Mouse (Mus musculus) adrenal gland, adult 8-10 months (tissue): ENCODE measurements around the gene Senp6. TPM values are rescaled to one million over a fixed set of nuclear protein-coding genes. Genes with fewer than 3 reads are reported as not detected.
A peak's percentile ranks its signal among the peaks of the same experiment; 100 is the strongest.
"Not testable (repeated sequence)": the region's sequence is repeated elsewhere in the genome, so short reads cannot be mapped to it uniquely, and the experiment has no call there.

Experiments
- DNase-seq: peaks from one replicate; pipeline ENCODE4 v3.0.0; 2022
- total RNA-seq, 4 experiments: library from RNA; stranded (reverse); gene quantifications; 2 replicates each; pipeline ENCODE4 v1.2.4; 2022

Senp6 gene
- total RNA-seq, result 100 to 1,000 TPM in 3 of 4 experiments, 10 to 100 TPM in 1; 98.7 to 133 (median 117) TPM

DNA sequence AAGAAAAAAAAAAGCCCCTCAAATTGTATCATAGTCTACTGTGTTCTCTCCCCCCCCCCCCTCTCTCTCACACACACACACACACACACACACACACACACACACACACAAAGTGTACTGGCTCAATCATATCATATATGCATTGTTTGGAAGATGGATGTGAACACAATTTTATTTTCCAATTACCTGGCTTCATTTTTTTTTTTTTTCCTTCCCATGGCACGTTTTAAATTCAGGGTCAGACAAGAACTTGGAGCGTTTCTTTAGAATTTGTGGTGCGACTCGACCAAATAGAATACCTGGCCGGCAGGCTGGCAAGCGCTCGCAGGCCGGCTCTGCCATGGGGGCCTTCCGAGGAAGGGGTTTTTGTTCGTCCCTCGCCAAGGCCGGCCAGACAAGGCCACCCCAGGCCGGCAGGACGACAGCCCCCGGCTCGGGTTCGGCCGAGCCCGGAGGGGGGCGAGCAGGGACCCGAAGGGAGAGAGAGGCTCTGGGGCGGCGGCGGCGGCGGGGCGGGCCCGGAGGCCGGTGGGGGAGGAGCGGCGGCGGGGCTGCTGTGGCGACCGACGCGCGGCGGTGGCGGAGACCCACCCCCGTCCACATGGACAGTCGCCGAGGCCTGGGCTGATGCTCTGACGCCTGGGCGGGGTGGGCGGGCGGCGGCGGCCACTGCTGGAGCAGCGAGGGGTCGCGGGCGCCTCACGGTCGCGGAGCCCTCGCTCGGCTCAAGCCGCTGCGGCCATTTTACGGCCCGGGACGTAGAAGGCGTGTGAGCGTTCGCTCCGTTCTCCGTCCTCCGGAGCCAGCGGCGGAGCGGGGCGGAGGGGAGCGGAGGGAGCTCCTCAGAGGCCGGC is at the start of gene Senp6:
Senp6 (plus strand) TSS at position 537 of the 854 bp plus-strand sequence.
- peak; percentile 42 for DNase-seq

DNA sequence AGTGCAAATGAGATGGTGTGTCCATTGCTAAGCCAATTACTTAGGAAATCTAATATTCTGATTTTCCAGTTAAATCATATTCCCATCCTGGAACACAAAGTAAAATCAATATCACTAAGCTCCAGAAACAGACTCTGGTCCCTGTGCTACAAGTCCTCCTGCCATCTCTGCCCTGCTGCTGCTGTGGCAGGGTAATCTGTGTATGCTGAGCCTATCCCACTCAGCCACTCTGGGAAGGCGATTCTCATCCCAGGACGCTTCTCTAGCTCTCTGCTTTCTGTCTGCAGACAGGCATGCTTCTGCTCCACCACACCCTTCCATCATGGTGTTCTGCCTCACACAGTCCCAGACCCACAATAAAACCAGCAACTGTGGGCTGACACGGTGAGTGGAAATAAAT is 46.3 kb upstream of the Senp6 start:
- no peak for DNase-seq

- DNase-seq, result no peak
Measured at GRCm38 (mm10) chr9:80021648-80022047, 45.1 kb upstream of the Senp6 start.

GRCm38 (mm10) chr9:80022821-80023220 is 43.9 kb upstream of the Senp6 start:
- DNase-seq, result peak; percentile 46

- DNase-seq, result not testable (repeated sequence)
Measured at GRCm38 (mm10) chr9:80025347-80025746, 41.4 kb upstream of the Senp6 start.

GRCm38 (mm10) chr9:80026017-80026416 is 40.7 kb upstream of the Senp6 start:
- DNase-seq, result peak; percentile 39

- DNase-seq, result no peak
Measured at GRCm38 (mm10) chr9:80026581-80027021, 40.1 kb upstream of the Senp6 start.

DNA sequence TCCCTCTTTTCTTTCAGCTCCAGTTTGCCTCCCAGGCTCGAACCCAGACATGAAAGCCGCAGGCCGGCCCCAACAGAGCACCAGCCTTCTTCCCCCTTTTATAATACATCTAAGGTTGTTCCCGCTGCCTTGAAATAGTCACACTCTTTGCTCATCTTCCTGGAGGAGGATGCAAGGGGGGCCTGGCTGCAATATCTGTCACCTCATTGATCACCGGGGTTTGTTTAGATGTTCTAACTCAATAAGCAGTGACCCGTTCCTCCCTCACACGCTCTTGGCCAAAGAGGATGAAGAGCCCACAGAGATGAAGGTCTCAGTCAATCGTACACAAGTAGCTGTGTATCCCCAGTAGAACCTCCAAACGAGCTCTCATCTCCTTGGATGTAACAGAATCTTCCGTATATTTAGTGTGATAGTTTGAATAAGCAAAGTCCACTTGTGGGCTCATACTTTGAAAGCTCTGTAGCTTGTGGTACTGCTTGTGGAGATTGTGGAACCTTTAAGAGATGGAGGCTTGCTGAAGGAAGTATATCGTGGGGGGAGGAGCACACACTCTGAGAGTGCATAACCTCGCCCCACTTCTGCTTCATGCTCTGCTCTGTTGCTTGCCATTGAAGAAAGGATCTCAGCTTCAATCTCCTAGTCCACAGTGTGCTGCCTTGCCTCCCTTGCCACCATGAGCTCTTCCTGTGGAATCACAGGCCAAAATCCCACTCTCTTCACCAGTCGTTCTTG is 29.3 kb upstream of the Senp6 start:
- no peak for DNase-seq

DNA sequence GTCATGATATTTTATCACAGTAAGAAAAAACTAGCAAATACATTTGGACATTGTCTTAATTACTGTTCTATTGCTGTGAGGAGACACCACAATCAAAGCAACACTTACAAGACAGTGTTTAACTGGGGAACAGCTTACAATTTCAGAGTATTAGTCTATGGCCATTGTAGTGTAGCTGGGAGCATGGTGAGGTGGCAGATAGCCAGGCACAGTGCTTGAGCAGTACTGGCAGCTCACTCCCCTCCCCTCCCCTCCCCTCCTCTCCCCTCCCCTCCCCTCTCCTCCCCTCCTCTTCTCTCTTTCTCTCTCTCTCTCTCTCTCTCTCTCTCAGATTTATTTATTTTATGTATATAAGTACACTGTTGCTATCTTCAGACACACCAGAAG is 28.7 kb upstream of the Senp6 start:
- DNase-seq, result no peak

- DNase-seq, result no peak
Measured at GRCm38 (mm10) chr9:80039296-80039815, 27.3 kb upstream of the Senp6 start.

DNA sequence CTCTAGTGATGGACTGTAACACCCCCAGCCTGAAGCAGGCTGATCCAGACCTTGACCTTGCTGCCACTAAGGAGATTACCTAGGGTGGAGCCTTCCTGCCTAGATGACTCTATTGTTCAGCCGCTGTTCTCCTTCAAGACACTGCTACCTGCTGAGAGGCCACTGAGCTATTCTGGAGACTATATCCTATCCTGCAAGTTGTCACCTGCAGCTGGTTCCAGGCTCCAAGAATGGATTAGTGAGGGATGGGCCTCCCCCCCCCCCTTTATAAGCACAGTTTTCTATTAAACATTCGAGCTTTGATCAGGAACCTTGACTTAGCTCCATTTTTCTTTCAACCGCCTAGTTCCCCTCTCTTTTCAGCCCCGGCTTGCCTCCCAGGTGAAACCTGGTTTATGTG is 22.4 kb upstream of the Senp6 start:
- not testable (repeated sequence) for DNase-seq

DNA sequence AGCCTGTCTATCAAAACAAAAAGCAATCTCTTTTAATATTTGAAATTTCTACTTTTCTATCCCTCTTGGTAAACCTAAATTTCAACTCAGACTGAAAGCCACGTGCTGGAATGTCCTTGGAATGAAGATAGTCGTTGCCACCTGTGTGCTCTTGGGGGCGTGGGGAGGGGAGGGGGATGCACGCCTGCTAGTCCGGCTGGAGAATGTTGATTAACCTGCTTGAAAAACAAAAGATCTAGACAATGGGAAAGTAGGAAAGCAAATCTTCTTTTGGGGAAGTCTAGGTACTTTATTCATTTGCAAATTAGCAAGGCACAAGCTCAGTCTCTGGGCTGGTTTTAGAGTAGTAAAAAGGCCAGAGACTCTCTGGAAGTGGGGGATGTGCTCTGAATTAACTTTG is 17.4 kb upstream of the Senp6 start:
- DNase-seq, result not testable (repeated sequence)

DNA sequence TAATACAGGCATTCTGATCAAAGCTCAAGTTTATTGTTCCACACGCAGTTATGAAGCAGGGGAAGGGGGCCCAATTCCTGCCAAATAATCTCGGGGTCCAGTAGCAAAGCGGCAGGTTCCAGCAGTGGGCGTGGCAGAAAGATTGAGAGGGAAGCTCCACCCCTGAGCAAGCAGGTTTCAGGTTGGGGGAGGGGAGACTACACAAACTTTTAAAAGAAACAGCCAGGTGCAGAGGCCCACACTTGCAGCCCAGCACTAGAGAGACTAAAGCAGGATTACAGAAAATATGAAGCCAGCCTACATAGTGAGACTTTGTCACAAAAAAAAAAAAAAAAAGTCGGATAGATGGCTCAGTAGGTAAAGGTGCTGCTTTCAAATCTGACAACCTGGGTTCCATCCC is 13.8 kb upstream of the Senp6 start:
- DNase-seq, result no peak

GRCm38 (mm10) chr9:80057690-80058089 is 9.0 kb upstream of the Senp6 start:
- DNase-seq, result no peak

DNA sequence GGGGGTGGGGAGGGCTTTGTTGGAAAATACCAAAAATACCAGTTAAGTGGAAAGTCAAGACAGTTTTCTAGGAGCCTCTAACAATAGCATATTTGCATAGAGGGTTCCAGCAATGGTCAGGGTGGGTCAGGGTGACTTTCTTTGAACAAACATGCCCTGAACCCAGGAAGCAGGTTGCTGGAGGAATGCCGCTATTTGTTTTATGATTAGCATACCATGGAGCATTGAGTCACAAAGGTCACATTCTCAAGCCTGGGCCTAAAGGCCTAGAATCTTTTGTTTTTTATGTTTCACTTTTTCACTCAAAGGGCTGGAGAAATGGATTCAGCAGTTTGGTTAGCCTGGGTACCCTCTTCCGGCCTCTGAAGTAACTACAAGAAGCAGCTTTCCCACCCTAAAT is 1.2 kb upstream of the Senp6 start:
- not testable (repeated sequence) for DNase-seq

GRCm38 (mm10) chr9:80067221-80068027 is 721 bp downstream of the Senp6 start:
- peak; percentile 54 for DNase-seq

GRCm38 (mm10) chr9:80068028-80068515 is 1.4 kb downstream of the Senp6 start:
- DNase-seq, result no peak

DNA sequence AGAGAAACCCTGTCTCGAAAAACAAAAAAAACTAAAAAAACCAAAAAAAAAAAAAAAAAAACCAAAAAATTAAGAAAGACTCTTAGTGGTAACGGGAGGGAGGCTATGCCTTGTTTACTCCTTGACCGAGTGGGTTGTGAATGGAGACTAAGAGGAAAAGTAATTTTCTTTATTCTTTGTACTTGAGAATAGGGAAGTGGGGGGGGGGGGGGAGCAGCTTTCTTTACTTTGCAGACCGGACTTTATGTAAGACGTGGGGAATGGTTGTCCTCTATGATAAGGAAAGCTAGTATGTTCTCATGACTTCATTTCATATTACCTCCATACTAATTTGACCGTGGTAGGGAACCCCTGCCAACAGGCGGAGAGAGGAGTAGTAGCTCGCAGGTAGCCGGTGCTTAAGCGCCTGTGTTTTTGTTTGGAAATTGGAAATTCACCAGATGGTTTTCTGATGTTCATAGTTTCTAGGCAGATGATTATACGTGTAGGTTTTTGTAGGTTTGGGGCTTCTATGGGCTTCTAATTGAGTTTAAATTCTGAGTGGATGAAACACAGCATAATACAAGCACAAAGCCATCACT is 2.1 kb downstream of the Senp6 start:
- DNase-seq, result no peak

GRCm38 (mm10) chr9:80070026-80070425 is 3.3 kb downstream of the Senp6 start:
- no peak for DNase-seq

DNA sequence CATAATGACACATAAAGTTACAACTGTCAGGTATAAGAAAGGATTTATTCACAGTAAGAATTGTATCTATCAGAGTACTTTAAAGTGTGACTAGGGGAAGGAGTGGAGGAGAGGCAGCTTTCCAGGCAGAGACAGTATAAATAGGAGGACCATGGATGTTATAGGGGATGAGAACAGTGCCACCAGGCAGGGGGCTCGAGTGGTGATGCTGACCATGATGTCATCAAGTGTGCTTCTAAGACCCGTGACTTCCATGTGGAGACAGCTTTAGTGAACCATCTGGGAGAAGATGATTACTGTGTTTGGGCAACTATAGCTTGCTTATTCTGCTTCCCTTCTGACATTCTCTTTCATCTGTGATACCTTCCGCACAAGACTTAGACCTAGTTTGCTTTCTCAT is 4.9 kb downstream of the Senp6 start:
- DNase-seq, result no peak

GRCm38 (mm10) chr9:80074067-80074466 is 7.4 kb downstream of the Senp6 start:
- no peak for DNase-seq

DNA sequence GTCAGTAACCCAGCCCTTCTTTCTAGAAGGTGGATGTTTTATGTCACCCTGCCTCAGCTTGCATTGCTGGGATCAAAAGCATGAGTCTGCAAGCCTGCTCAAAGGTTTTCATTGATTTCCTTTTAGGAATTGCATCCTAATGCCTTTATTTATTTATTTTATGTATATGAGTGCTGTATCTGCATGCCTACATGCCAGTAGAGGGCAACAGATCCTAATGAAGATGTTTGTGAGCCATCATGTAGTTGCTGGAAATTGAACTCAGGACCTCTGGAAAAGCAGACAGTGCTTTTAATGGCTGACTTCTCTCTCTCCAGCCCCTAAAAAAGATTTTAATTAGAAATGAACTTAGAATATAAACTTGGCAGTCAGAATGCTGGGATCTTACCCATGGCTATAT is 8.2 kb downstream of the Senp6 start:
- DNase-seq, result no peak
